Mouse (Mus musculus) layer of hippocampus, adult 18-20 months (tissue): ENCODE measurements around the gene Triml1. TPM values are rescaled to one million over a fixed set of nuclear protein-coding genes. Genes with fewer than 3 reads are reported as not detected.
A peak's percentile ranks its signal among the peaks of the same experiment; 100 is the strongest.

Experiments used
- DNase-seq, 2 experiments: peaks; one replicate each; pipeline ENCODE4 v3.0.0; 2022; ENCODE audit warnings: low spot score in 2 of 2
- long read RNA-seq: library from polyadenylated mRNA; stranded (forward); transcript quantifications from one replicate; pipeline ENCODE4 v2.0.0, GENCODE M21; 2021
- total RNA-seq, 2 experiments: library from RNA; stranded (reverse); gene quantifications; 2 replicates each; pipeline ENCODE4 v1.2.3; 2021

The Triml1 gene
- not detected for total RNA-seq
- long read RNA-seq: 0 reads

DNA sequence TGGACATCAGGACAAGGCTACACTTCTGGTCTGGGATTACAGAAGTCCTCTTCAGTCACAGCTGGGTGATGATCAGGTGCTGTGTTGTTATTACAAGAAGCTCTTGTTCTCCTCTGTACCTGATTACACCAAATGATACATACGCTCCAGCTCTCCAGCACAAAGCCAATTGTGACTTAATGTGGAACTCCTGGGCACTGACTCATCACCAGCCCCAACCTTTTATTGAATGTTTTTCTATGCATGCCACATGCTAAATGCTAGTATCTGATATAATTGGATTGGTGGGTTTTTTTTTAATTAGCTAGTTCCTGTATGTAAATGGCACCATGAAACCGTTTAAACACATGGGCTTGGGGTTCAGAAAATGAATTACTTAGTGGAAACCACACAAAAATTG lies at the start of gene Triml1:
Gene Triml1 (minus strand): TSS at position 101 of the 400 bp plus-strand sequence.
- no peak for DNase-seq

DNA sequence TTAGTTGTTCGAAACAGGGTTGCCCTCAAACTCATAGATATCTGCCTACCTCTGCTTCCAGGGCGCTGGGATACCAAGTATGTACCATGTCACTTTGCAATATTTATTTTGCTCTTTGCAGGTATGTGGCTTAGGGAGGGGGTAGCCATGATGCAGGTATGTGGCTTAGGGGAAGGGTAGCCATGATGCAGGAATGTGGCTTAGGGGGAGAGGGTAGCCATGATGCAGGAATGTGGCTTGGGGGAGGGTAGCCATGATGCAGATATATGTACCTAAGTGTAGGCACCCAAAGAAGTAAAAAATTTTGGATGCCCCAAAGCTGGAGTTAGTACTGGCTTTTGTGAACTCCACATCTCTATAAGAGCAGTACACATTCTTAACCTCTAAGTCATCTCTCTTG lies 41.0 kb upstream of the Triml1 start:
- DNase-seq: no peak

DNA sequence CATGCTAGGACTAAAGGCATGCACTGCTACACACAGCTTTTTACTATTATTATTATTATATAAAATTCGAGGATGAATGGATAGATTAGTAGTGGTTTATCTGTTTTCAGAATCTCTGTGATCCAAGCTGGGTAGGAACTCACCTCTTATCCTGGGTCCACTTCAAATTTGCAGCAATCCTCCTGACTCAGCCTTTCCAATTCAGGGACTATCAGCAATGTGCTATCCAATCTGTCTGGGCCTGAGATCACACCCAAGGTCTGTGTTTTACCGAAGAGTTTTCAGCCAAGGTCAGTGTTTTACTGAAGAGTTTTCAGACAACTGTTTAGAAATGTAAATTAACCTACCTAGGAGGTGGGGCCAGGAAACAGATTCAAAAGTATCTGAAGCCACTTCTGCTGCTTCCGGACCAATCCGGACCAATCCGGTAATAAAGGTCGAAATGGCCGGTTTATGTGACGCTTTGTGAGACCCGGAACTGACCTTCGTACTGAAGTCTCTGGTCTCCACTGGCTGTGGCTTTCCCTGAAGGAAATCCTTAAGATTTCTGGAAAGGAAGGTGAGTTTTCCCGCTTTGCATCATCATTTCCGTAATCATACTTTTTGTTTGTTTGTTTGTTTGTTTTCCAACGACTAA lies 38.9 kb upstream of the Triml1 start, which contains the start of gene Triml2:
Gene Triml2 (plus strand): TSS at position 488 of the 637 bp plus-strand sequence.
- no peak for DNase-seq

DNA sequence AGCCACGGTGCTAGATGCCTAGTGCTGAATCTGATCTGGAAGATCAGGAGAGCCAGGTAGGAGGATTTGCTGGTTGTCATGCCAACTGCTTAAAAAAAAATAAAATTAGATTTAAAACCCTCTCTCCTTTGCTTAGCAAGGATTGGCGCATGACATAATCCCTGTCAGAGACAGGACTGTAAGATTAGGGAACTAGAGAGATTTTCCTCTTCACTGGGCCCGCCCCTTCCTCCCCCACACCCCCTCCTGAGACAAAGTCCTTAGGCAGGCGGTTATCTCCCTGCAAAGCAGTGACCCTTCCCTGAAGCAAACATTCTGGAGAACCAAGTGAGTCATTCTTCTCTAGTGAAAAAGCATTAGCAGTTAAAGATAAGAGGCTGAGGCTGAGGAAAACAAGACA lies 37.9 kb upstream of the Triml1 start:
- no peak for DNase-seq

DNA sequence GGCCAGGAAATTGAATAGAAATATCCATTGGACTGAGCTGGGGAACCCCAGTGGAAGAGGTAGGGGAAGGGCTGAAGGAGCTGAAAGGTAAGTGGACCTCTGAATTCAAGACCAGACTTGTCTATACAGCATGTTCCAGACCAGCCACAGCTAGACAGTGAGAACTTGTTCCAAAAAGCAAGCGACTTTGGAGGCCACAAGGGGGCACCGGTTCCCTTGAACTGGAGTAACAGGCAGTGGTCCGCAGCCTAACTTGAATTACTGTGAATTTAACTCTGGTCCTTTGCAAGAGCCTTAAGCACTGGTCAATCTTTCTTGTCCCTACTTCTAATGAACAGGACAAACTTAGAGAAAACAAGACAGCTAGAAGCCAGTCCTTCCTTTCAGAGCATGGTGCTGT lies 37.0 kb upstream of the Triml1 start:
- DNase-seq: no peak

DNA sequence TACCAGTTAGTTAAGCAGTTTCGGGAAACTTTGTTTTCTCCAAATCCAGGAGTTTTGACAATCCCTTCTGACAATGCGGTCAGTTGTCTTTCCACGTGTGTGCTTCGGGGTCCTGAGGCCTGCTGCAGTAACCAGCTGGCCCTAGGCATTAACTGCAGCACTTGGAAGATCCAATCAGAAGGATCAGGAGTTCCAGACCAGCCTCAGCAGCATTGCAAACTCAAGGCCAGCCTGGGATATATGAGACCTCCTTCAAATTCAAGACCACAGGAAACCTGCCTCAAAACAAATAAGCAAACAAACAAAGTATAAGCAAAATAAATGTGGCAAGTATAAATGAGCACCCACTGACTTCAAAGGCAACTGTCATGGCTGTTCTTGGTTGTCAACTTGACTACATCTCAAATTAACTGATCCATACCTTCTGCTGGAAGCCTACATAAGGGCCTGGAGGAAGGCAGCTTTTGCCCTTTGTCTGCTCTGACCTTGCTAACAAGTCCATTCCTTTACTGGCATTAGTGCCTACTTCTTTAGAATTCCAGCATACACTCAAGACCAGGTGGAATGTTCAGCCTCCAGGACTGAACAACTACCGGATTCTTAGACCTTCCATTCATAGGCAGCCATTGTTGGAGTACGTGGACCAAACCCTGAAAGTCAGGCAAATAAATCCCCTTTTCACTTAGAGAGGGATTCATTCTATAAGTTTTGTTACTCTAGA lies 35.6 kb upstream of the Triml1 start:
- no peak for DNase-seq

DNA sequence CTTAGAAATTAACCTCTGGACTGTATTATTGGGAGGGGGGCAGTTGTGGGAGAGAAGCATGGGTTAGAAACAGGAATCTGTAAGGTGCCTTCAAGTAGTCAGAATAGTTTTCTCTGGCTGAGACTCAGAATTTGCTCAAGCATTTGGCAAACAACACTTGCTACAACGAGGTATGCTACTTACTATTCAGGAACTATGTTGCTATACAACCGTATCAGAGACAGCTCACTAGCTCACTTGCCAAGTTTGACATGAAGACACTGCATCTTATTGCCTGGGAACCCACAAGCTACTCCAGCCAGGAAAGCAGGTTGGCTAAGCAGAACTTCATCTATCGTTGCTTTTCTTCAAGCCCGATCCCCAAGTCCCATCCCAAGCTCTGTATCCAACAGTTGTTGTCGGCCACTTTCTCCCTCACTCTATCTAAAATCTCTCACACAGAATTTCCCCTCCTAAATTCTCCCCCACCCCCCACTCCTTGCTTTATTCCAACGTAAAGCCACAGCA lies 28.0 kb upstream of the Triml1 start:
- no peak for DNase-seq

DNA sequence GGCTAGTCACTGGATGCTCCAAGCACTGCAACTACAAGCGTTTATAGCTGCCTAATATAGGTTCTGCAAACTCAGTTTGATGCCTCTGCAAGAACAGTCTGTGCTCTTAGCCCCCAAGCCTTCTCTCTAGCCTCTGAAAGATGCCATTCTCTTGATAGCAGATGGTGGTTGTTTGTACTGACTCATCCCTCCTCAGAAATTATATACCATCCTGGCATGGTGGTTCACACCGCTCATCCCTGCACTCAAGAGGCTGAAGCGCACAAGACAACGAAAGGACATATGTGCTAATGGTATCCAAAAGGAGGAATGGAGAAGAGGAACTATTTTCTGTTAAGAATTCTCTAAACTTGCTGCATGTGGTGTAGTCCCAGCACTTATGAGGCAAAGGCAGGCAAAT lies 26.8 kb upstream of the Triml1 start:
- peak in 1 of 2 experiments; percentile 5 for DNase-seq

DNA sequence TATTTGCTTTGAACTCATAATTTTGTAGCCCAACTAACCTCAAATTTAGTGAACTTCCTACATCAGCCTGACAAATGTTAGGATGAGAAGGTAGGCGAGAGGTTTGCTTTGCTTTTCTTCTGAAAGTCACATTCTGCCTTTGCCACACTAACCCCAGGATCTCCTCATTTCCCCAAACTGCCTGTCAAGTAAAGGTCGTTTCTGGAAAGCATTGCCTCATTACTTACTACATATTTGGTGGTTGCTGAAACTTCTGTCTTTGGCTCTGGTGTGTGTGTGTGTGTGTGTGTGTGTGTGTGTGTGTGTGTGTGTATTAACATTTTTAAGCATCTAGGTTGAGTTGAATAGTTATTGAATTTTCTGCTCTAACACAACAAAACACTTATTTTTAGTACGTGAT lies 23.2 kb upstream of the Triml1 start:
- no peak for DNase-seq

DNA sequence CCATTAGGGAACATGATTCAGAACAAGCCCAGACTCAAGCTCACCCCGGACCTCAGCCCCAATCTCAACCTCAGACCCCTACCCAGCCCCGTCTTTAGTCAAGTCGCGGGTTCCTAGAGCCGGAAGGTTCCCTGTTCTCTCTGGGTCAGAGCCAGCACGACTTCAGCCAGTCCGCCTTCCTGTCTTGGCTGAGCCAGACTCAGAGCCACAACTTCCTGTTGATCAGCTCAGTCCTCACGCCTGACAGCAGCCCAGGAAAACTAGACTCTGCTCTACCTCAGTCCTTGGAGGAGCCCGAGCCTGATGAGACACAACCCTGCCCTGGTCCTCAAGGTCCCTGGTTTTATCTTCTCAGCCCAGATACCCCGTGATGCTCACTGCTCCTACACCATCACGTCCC lies 22.0 kb upstream of the Triml1 start:
- no peak for DNase-seq

DNA sequence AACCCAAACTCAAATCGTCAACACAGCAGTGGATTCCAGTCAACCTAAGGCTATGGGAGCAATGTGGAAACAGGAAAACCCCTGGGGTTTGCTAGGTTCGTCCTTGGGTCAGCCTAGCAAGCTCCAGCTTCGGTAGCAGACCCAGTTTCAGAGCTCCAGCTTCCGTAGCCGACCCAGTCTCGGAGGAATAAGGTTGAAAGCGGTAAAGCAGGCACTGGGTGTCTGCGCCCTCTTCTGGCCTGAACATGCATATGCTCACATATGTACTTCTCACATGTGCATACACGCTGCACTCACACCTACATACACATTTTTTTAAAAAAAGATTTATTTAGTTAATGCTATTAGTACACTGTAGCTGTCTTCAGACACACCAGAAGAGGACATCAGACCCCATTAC lies 8.0 kb upstream of the Triml1 start:
- no peak for DNase-seq

DNA sequence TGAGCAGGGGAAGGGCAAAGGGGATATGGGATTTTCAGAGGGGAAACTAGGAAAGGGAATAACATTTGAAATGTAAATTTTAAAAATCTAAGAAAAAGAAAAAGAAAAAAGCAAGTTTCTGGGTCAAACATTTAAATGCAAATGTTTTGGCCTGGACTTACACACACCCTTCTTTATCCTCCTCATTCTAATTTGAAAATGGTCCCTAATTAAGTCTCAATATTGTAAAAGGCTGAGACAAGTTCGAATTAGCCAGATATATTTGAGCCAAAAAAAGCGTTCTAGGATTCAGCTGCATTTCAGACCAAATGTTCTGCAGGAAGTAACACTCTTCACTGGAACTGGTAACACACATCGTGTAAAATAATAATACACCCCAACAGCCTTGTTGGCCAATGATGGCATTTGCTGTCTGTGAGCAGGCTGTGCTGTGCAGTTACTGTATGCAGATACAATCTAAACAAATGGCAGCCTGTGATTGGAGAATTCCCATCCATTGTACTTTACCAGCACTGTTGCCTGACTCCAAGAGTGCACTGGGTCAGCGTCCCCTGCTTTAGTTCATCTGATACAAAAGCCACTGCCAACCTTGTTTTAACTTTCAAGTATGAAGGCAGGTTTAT lies 30.0 kb downstream of the Triml1 start:
- DNase-seq: peak in 1 of 2 experiments; percentile 9

Other genes with a start within 250 kb of the Triml1 start
- gene Triml2, start 39.1 kb upstream of the Triml1 start, total RNA-seq: not detected
- gene Zfp42, start 165.5 kb upstream of the Triml1 start, total RNA-seq: not detected